In genomic region chr12:110044721-110045120, GRCm38 (mm10) we compare ENCODE assay signal across 17 mouse cellular contexts.
"Had no signal": no experiment of that assay in that cellular context is flagged by ENCODE, and none has a peak within 500 bp of the region (broad histone marks: within the 10 kb centered on the region; RNA-seq: fewer than 3 reads in every experiment).

No protein-coding gene starts in this region.

- H3K27me3 ChIP-seq: lung, embryonic 15.5 days; neural tube, embryonic 12.5 days; stomach, embryonic 15.5 days had no signal

- H3K4me1 ChIP-seq: midbrain, embryonic 12.5 days; neural tube, embryonic 12.5 days had no signal

- H3K27ac ChIP-seq: lung, embryonic 15.5 days; macrophage; midbrain, embryonic 12.5 days; neural tube, embryonic 12.5 days; stomach, embryonic 15.5 days; stomach, postnatal 0 days had no signal

- H3K9ac ChIP-seq: liver, postnatal 0 days; lung, embryonic 15.5 days; midbrain, embryonic 12.5 days; neural tube, embryonic 12.5 days; stomach, embryonic 15.5 days had no signal

- DNase-seq: liver, postnatal 0 days; lung, adult 2 months; lung, postnatal 14 days; lung, postnatal 36 days; midbrain, embryonic 14.5 days; right cerebral cortex, postnatal 14 days; thymus, adult 2 months; thymus, postnatal 25 days; thymus, postnatal 4 days had no signal

- H3K36me3 ChIP-seq: lung, embryonic 15.5 days; midbrain, embryonic 12.5 days; neural tube, embryonic 12.5 days; stomach, embryonic 15.5 days had no signal

- H3K4me2 ChIP-seq: lung, embryonic 15.5 days; midbrain, embryonic 12.5 days; neural tube, embryonic 12.5 days; stomach, embryonic 15.5 days had no signal

- ATAC-seq: liver, postnatal 0 days; lung, postnatal 0 days had no signal

- H3K4me3 ChIP-seq: lung, embryonic 15.5 days; megakaryocyte, embryonic 14.5 days; midbrain, embryonic 12.5 days; neural tube, embryonic 12.5 days; stomach, embryonic 15.5 days had no signal

- H3K9me3 ChIP-seq: lung, embryonic 15.5 days; midbrain, embryonic 12.5 days; neural tube, embryonic 12.5 days; stomach, embryonic 15.5 days had no signal
